Mouse (Mus musculus) embryonic facial prominence, embryonic 11.5 days (tissue): ENCODE data around the gene Siglec1. TPM values are rescaled to one million over a fixed set of nuclear protein-coding genes. Genes with fewer than 3 reads are reported as not detected.
"Not testable (repeated sequence)": the region's sequence is repeated elsewhere in the genome, so short reads cannot be mapped to it uniquely, and the experiment has no call there.

Experiments
- ATAC-seq: fragments of 200-750 bp; cut with Nextera tagmentation; replicated peaks from 2 replicates; pipeline ENCODE4 v1.8.0; 2017; ENCODE audit warnings: low read depth; ENCODE audit not compliant: insufficient number of reproducible peaks, low FRiP score, low TSS enrichment
- DNase-seq: peaks from one replicate; pipeline ENCODE4 v3.0.0-alpha.2; 2015; ENCODE audit warnings: low spot score
- H3K27ac ChIP-seq: fragments of 300-500 bp; sonication (generic); replicated peaks from 2 replicates; pipeline ENCODE4 v1.5.1; 2014; ENCODE audit warnings: mild to moderate bottlenecking, low read depth, low read length, control low read depth
- H3K27me3 ChIP-seq: fragments of 300-500 bp; sonication (generic); 2 replicates; pipeline ENCODE4 v1.6.1; 2014; ENCODE audit warnings: mild to moderate bottlenecking, low read length, moderate library complexity, mixed read lengths; ENCODE audit not compliant: control insufficient read depth, insufficient read depth
- H3K36me3 ChIP-seq: fragments of 300-500 bp; sonication (generic); replicated peaks from 2 replicates; pipeline ENCODE4 v1.6.1; 2014; ENCODE audit warnings: low read depth, mild to moderate bottlenecking, low read length, moderate library complexity, mixed read lengths; ENCODE audit not compliant: control insufficient read depth, insufficient read depth
- H3K4me1 ChIP-seq: fragments of 300-500 bp; sonication (generic); 2 replicates; pipeline ENCODE4 v1.6.1; 2014; ENCODE audit warnings: low read length, mixed read lengths; ENCODE audit not compliant: control insufficient read depth, insufficient read depth
- H3K4me2 ChIP-seq: fragments of 300-500 bp; sonication (generic); 2 replicates; pipeline ENCODE4 v1.6.1; 2014; ENCODE audit warnings: low read depth, mild to moderate bottlenecking, control low read depth, low read length, moderate library complexity
- H3K4me3 ChIP-seq: fragments of 300-500 bp; sonication (generic); 2 replicates; pipeline ENCODE4 v1.5.1; 2014; ENCODE audit warnings: low read depth, low read length, control low read depth
- H3K9ac ChIP-seq: fragments of 300-500 bp; sonication (generic); replicated peaks from 2 replicates; pipeline ENCODE4 v1.6.1; 2014; ENCODE audit warnings: mild to moderate bottlenecking, control low read depth, low read length
- H3K9me3 ChIP-seq: fragments of 300-500 bp; sonication (generic); replicated peaks from 2 replicates; pipeline ENCODE4 v1.6.1; 2016; ENCODE audit warnings: mild to moderate bottlenecking, low read length, inconsistent platforms, mixed read lengths; ENCODE audit not compliant: control insufficient read depth
- WGBS: fragments of 180-500 bp; shearing (Covaris S2); extraction: QIAGEN DNeasy Blood & Tissue Kit; methylation state at CpG from one replicate; pipeline ENCODE4 v1.1.7; 2014; 5-methylcytosine and 5-hydroxymethylcytosine counted together
- polyA plus RNA-seq: library from polyadenylated mRNA; unstranded; fragments of >200 nt; fragmentation: Nextera tagmentation; extraction: Ambion mirVana; gene quantifications from 2 replicates; pipeline ENCODE4 v1.2.1, GENCODE M21; 2014

The Siglec1 gene
- polyA plus RNA-seq, 1 experiment from 2014 or later = 0.07 TPM

DNA sequence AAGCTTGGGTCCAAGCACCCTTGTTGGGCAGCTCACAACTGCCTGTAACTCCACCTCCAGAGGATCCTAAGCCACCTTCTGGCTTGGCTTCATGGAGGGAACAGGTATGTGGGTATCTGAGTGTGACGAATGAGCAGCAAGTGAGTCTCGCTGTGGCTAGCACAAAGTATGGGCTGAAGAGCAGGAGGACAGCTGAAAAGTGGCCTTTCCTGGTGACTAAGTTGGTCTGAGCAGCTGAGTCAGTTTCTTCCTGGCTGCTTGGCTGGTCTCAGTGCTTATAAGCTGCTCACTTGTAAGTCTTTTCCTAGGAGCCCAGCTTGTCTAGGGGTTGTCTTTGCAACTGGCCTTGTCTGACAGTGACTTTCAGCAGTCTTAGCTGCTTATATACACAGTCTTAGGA is 50.2 kb downstream of the Siglec1 start:
- no peak for DNase-seq
- no peaks in the 10 kb centered on the region for H3K4me1 ChIP-seq
- H3K27ac ChIP-seq = no peak overlapping the region
- H3K4me2 ChIP-seq = no peak overlapping the region
- WGBS = 95% methylated on average over 2 of the region's 2 CpGs
- no peak overlapping the region for H3K4me3 ChIP-seq
- no peak for ATAC-seq
- H3K9me3 ChIP-seq = no peaks in the 10 kb centered on the region
- no peaks in the 10 kb centered on the region for H3K36me3 ChIP-seq
- H3K9ac ChIP-seq = no peak overlapping the region
- H3K27me3 ChIP-seq = peaks cover 18% of the 10 kb centered on the region

DNA sequence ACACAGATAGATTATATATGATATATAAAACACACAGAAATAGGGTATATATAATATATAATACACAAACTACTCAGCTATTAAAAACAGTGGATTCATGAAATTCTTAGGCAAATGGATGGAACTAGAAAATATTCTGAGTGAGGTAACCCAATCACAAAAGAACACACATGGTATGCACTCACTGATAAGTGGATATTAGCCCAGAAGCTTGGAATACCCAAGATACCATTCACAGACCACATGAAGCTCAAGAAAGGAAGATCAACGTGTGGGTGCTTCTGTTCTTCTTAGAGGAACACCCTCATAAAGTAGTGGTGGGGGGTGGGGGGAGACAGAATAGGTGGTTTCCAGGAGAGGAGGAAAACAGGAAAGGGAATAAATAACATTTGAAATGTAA is 55.2 kb downstream of the Siglec1 start:
- not testable (repeated sequence) for ATAC-seq, H3K27ac ChIP-seq, H3K4me1 ChIP-seq, H3K27me3 ChIP-seq, H3K9me3 ChIP-seq, DNase-seq, H3K4me2 ChIP-seq, H3K36me3 ChIP-seq, H3K9ac ChIP-seq, H3K4me3 ChIP-seq
- 70% methylated on average over 1 of the region's 1 CpGs for WGBS

DNA sequence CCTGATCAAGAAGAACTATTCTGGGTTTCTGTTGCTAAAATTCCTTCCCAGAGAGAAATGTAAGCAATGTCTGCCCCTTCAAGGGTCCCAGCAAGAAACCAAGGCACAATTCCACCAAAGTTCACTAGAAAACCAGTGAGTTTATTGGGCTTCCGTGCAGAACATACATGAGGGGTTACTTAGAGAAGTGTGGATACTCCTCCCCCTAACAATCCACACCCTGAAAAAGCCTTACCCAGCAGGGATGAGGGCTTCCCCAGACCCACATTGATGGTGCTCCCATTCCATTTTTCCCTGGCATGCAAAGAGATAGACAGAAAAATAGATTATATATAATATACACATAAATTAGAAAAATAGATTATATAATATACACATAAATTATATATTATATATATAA is 55.6 kb downstream of the Siglec1 start:
- no peak for DNase-seq
- no peaks in the 10 kb centered on the region for H3K9me3 ChIP-seq
- H3K4me1 ChIP-seq = no peaks in the 10 kb centered on the region; the same call in 1 of the 2 replicates
- H3K27me3 ChIP-seq = no peaks in the 10 kb centered on the region
- H3K9ac ChIP-seq = no peak overlapping the region
- no peak overlapping the region for H3K4me2 ChIP-seq
- 72% methylated on average over 1 of the region's 1 CpGs for WGBS
- no peak overlapping the region for H3K4me3 ChIP-seq
- no peaks in the 10 kb centered on the region for H3K36me3 ChIP-seq
- no peak overlapping the region for H3K27ac ChIP-seq
- ATAC-seq = no peak

DNA sequence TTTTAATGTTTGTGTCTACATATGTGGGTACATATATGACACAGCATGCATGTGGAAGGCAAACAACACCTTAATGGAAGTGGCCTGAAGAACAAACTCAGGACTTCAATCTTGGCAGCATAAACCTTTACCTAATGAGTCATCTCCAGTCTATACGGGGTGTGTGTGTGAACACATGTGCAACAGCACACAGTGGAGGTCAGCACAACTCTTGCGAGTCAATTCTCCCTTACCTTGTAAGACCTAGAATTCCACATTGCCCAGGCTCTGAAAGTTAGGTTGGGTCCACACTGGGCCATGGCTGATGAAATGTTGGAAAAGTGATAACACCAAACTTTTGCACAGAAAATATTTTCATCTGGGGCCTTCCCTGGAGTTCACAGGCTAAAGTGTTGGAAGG is 56.0 kb downstream of the Siglec1 start:
- no peak overlapping the region for H3K4me2 ChIP-seq
- H3K27ac ChIP-seq = no peak overlapping the region
- no peaks in the 10 kb centered on the region for H3K27me3 ChIP-seq
- 89% methylated on average over 2 of the region's 2 CpGs for WGBS
- H3K9ac ChIP-seq = no peak overlapping the region
- H3K4me1 ChIP-seq = no peaks in the 10 kb centered on the region; the same call in 1 of the 2 replicates
- no peaks in the 10 kb centered on the region for H3K36me3 ChIP-seq
- ATAC-seq (no peak), DNase-seq (no peak)
- no peaks in the 10 kb centered on the region for H3K9me3 ChIP-seq
- no peak overlapping the region for H3K4me3 ChIP-seq

DNA sequence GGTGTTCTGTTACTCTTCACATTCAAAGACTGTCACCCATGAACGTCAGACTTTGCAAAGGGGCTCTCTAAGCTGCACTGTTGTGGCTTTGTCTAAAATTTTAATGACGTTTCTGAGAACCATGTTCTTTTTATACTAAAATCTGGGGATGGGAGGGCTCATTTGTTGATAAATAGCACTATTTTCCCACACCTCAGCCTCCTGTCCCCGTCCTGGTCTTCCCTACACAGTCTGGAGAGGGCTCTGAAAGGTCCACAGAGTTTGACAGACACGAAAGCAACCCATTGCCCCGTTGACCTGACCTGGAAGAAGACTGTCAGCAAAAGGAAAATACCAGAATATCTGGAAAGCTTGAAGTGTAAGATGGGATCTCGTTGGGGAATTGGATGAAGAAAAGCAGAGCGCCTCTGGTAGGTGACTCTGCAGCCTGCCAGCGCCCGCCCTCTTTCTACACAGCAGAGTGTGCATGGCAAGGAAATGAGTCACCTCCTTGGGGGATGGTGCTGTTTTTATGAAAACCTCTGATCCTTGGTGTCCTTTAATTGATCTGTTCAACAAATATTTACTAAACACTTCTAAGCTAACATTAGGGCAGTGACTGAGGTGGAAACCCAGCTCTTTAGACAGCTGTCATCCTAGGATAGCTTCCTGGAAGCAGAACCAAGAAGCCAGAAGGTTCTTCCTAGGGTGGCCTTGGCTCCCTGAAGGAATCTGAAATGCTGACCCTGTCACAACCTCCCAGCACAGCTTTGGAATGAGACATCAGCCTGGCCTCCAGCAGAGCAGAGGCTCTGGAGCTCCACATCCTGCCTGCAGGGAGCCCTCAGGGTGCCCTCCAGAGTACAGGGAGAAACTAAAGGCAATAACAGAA is 57.3 kb downstream of the Siglec1 start:
- no peaks in the 10 kb centered on the region for H3K9me3 ChIP-seq
- ATAC-seq (no peak), DNase-seq (no peak)
- no peak overlapping the region for H3K9ac ChIP-seq
- no peak overlapping the region for H3K27ac ChIP-seq
- no peaks in the 10 kb centered on the region for H3K36me3 ChIP-seq
- 65% methylated on average over 9 of the region's 9 CpGs for WGBS
- no peak overlapping the region for H3K4me3 ChIP-seq
- no peaks in the 10 kb centered on the region; the same call in 1 of the 2 replicates for H3K4me1 ChIP-seq
- no peak overlapping the region for H3K4me2 ChIP-seq
- no peaks in the 10 kb centered on the region for H3K27me3 ChIP-seq

DNA sequence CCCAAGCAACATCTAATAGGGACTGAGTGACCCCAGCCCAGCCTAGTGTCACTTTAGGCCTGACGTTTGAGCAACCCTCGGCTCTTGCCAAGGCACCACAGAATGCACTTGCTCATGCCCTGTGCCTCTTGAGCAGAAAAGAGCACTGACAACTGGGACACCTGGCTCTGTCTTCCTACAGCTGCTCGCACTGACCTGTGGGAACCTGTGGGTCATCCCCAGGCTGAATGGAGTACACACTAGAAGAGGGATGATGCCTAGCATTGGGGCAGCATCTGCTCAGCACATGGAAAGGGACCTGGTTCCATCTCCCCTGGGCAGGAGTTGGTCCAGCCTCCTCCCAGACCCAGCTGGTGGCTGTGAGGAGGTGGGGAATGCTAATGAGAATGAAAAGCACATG is 59.6 kb downstream of the Siglec1 start:
- Histone ChIP-seq H3K9me3 (no peaks in the 10 kb centered on the region), H3K4me2 (no peak overlapping the region), H3K4me3 (no peak overlapping the region), H3K36me3 (no peaks in the 10 kb centered on the region), H3K27me3 (no peaks in the 10 kb centered on the region), H3K27ac (no peak overlapping the region), H3K9ac (no peak overlapping the region), H3K4me1 (no peaks in the 10 kb centered on the region; the same call in 1 of the 2 replicates)
- no peak for ATAC-seq
- 84% methylated on average over 3 of the region's 3 CpGs for WGBS
- DNase-seq = no peak

DNA sequence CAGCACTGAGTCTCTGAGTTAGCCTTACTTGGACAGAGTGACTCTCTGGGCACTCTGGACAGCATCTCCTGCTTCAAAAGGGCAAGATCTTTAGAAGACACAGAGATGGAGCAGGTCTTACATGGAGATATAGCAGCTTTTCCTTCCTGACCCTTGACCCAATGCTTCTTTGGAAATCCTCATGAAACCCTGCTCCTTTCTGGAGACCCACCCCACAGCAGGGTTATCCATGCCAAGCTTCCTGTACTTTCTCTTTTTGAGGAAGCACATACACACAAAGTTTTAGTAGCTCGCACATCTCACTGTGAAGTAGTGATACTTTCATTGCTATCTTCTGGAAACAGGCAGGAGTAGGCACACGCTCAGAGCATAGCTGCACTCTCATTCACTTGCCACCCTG is 61.3 kb downstream of the Siglec1 start:
- Histone ChIP-seq H3K27ac (no peak overlapping the region), H3K4me2 (no peak overlapping the region), H3K4me3 (no peak overlapping the region), H3K9me3 (no peaks in the 10 kb centered on the region), H3K27me3 (no peaks in the 10 kb centered on the region), H3K9ac (no peak overlapping the region), H3K36me3 (no peaks in the 10 kb centered on the region), H3K4me1 (no peaks in the 10 kb centered on the region; the same call in 1 of the 2 replicates)
- no peak for ATAC-seq
- DNase-seq = no peak
- WGBS = 93% methylated on average over 2 of the region's 2 CpGs
